In genomic region chr7:46962806-46963618, GRCm38 (mm10) we compare ENCODE assay signal across 8 mouse cellular contexts. TPM values are rescaled to one million over a fixed set of nuclear protein-coding genes. Genes with fewer than 3 reads are reported as not detected.
A peak's percentile ranks its signal among the peaks of the same experiment; 100 is the strongest.
DNase-seq lines count a peak whose midpoint lies in the region; ATAC-seq and TF ChIP-seq lines count a peak whose summit lies in the region.

No protein-coding gene starts in this region.

- peak overlapping the region; percentile 63 for H3K27ac ChIP-seq in forebrain, embryonic 12.5 days
- peak overlapping the region; percentile 64 for H3K27ac ChIP-seq in heart, postnatal 0 days (ENCODE audit: low read depth)
- H3K27ac ChIP-seq in liver, embryonic 13.5 days, result no peak overlapping the region
- H3K27ac ChIP-seq in stomach, embryonic 16.5 days (ENCODE audit: low read length), result peak overlapping the region; percentile 88

- no peaks in the 10 kb centered on the region for H3K9me3 ChIP-seq in forebrain, embryonic 12.5 days
- no peaks in the 10 kb centered on the region for H3K9me3 ChIP-seq in heart, postnatal 0 days (replicated peaks; ENCODE audit: control insufficient read depth, low read length)
- H3K9me3 ChIP-seq in liver, embryonic 13.5 days (replicated peaks), result no peaks in the 10 kb centered on the region
- H3K9me3 ChIP-seq in stomach, embryonic 16.5 days (replicated peaks; ENCODE audit: control insufficient read depth, low read length), result no peaks in the 10 kb centered on the region

- peak overlapping the region; percentile 21 for H3K4me2 ChIP-seq in forebrain, embryonic 12.5 days
- H3K4me2 ChIP-seq in heart, postnatal 0 days (ENCODE audit: low read depth, low read length), result peak overlapping the region; percentile 35
- peak overlapping the region; percentile 33 for H3K4me2 ChIP-seq in liver, embryonic 13.5 days
- H3K4me2 ChIP-seq in stomach, embryonic 16.5 days (ENCODE audit: low read depth, low read length), result peak overlapping the region; percentile 42

- WGBS in forebrain, embryonic 12.5 days, result under 1% methylated on average over 9 of the region's 9 CpGs
- 0% methylated on average over 9 of the region's 9 CpGs for WGBS in heart, postnatal 0 days
- under 1% methylated on average over 9 of the region's 9 CpGs for WGBS in liver, embryonic 13.5 days (ENCODE audit: insufficient replicate concordance)
- under 1% methylated on average over 9 of the region's 9 CpGs for WGBS in stomach, embryonic 16.5 days

- peak overlapping the region; percentile 38; the same call in 1 of the 2 replicates for H3K9ac ChIP-seq in forebrain, embryonic 12.5 days
- H3K9ac ChIP-seq in heart, postnatal 0 days (replicated peaks; ENCODE audit: low read depth, low read length), result peak overlapping the region; percentile 28
- H3K9ac ChIP-seq in liver, embryonic 13.5 days, result peak overlapping the region; percentile 22; the same call in 1 of the 2 replicates
- H3K9ac ChIP-seq in stomach, embryonic 16.5 days (ENCODE audit: low read length), result peak overlapping the region; percentile 47; the same call in 1 of the 2 replicates

- no peaks in the 10 kb centered on the region for H3K36me3 ChIP-seq in forebrain, embryonic 12.5 days (replicated peaks)
- H3K36me3 ChIP-seq in heart, postnatal 0 days (replicated peaks; ENCODE audit: control insufficient read depth, insufficient read depth, low read length), result no peaks in the 10 kb centered on the region
- H3K36me3 ChIP-seq in liver, embryonic 13.5 days, result no peaks in the 10 kb centered on the region
- H3K36me3 ChIP-seq in stomach, embryonic 16.5 days (ENCODE audit: control insufficient read depth, insufficient read depth, low read length), result no peaks in the 10 kb centered on the region

- H3K4me3 ChIP-seq in forebrain, embryonic 12.5 days (replicated peaks), result no peak overlapping the region
- no peak overlapping the region for H3K4me3 ChIP-seq in heart, postnatal 0 days (ENCODE audit: low read depth, low read length)
- no peak overlapping the region for H3K4me3 ChIP-seq in liver, embryonic 13.5 days (replicated peaks)
- H3K4me3 ChIP-seq in stomach, embryonic 16.5 days (replicated peaks; ENCODE audit: low read length), result peak overlapping the region; percentile 14; the same call in 1 of the 2 replicates

- peak; percentile 85 for DNase-seq in ES-CJ7 (ENCODE audit: low read depth, low spot score)
- peak; percentile 66 for DNase-seq in c-Kit-positive CD71-positive TER-119-negative erythroid progenitor cells, embryonic 14.5 days (ENCODE audit: low read depth)
- DNase-seq in heart, postnatal 0 days (ENCODE audit: low spot score), result peak; percentile 89
- DNase-seq in kidney, postnatal 25 days, result peak; percentile 70 to 81
- peak; percentile 53 for DNase-seq in liver, embryonic 13.5 days
- DNase-seq in neural tube, embryonic 10.5 days (ENCODE audit: extremely low spot score, low spot score), result peak; percentile 69

- peak; percentile 89 for TF ChIP-seq CTCF in heart, postnatal 0 days (IDR thresholded peaks at IDR 0.05; ENCODE audit: low read depth)

- ATAC-seq in forebrain, embryonic 12.5 days (ENCODE audit: low FRiP score), result peak; percentile 86
- ATAC-seq in heart, postnatal 0 days (ENCODE audit: insufficient read depth, low read depth), result peak; percentile 76
- no peak for ATAC-seq in liver, embryonic 13.5 days (ENCODE audit: low read depth)
- peak; percentile 70 for ATAC-seq in stomach, embryonic 16.5 days (ENCODE audit: insufficient read depth, low FRiP score)

- peaks cover 13% of the 10 kb centered on the region for H3K27me3 ChIP-seq in forebrain, embryonic 12.5 days
- no peaks in the 10 kb centered on the region for H3K27me3 ChIP-seq in heart, postnatal 0 days (ENCODE audit: control insufficient read depth, insufficient read depth, low read length)
- H3K27me3 ChIP-seq in liver, embryonic 13.5 days, result peaks cover 18% of the 10 kb centered on the region
- H3K27me3 ChIP-seq in stomach, embryonic 16.5 days (ENCODE audit: control insufficient read depth, insufficient read depth, low read length), result no peaks in the 10 kb centered on the region

- no peak for TF ChIP-seq EP300 in heart, postnatal 0 days (IDR thresholded peaks at IDR 0.05; ENCODE audit: low read depth)

- peaks cover 11% of the 10 kb centered on the region for H3K4me1 ChIP-seq in forebrain, embryonic 12.5 days
- H3K4me1 ChIP-seq in heart, postnatal 0 days (ENCODE audit: control insufficient read depth, insufficient read depth), result no peaks in the 10 kb centered on the region; the same call in 1 of the 2 replicates
- H3K4me1 ChIP-seq in liver, embryonic 13.5 days (replicated peaks), result peaks cover 21% of the 10 kb centered on the region
- H3K4me1 ChIP-seq in stomach, embryonic 16.5 days (ENCODE audit: control insufficient read depth, insufficient read depth, low read length), result peaks cover 17% of the 10 kb centered on the region

RNA-seq across cellular contexts. Expression of gene Uevld, which starts 4.7 kb away (rescaled TPM):
- polyA plus RNA-seq in forebrain, embryonic 12.5 days (2016; fragmentation: Nextera tagmentation; extraction: Ambion mirVana), result 13.2 and 13.8 TPM in 2 replicates
- 8.1 and 10.5 TPM in 2 replicates for total RNA-seq in heart, postnatal 0 days (2014; rRNA removed; ENCODE audit: low replicate concordance)
- 4.4 TPM in 2 replicates for polyA plus RNA-seq in heart, postnatal 0 days (2015; fragmentation: Nextera tagmentation; extraction: Ambion mirVana)
- polyA plus RNA-seq in liver, embryonic 13.5 days (2015; fragmentation: Nextera tagmentation; extraction: Ambion mirVana), result 5.3 and 6.2 TPM in 2 replicates
- 11.6 and 12.6 TPM in 2 replicates for polyA plus RNA-seq in stomach, embryonic 16.5 days (2015; fragmentation: Nextera tagmentation; extraction: Ambion mirVana)

RNA-seq across cellular contexts. Expression of gene Gm9999, which starts 20.4 kb away (rescaled TPM):
- not detected in 2 replicates for polyA plus RNA-seq in forebrain, embryonic 12.5 days (2016; fragmentation: Nextera tagmentation; extraction: Ambion mirVana)
- not detected in 2 replicates for total RNA-seq in heart, postnatal 0 days (2014; rRNA removed; ENCODE audit: low replicate concordance)
- not detected in 2 replicates for polyA plus RNA-seq in heart, postnatal 0 days (2015; fragmentation: Nextera tagmentation; extraction: Ambion mirVana)
- polyA plus RNA-seq in liver, embryonic 13.5 days (2015; fragmentation: Nextera tagmentation; extraction: Ambion mirVana), result not detected in 2 replicates
- polyA plus RNA-seq in stomach, embryonic 16.5 days (2015; fragmentation: Nextera tagmentation; extraction: Ambion mirVana), result not detected in 2 replicates

RNA-seq across cellular contexts. Expression of gene Tsg101, which starts 43.2 kb away (rescaled TPM):
- 344 and 355 TPM in 2 replicates for polyA plus RNA-seq in forebrain, embryonic 12.5 days (2016; fragmentation: Nextera tagmentation; extraction: Ambion mirVana)
- 107 and 116 TPM in 2 replicates for total RNA-seq in heart, postnatal 0 days (2014; rRNA removed; ENCODE audit: low replicate concordance)
- polyA plus RNA-seq in heart, postnatal 0 days (2015; fragmentation: Nextera tagmentation; extraction: Ambion mirVana), result 160 and 164 TPM in 2 replicates
- 63.2 and 78.5 TPM in 2 replicates for polyA plus RNA-seq in liver, embryonic 13.5 days (2015; fragmentation: Nextera tagmentation; extraction: Ambion mirVana)
- polyA plus RNA-seq in stomach, embryonic 16.5 days (2015; fragmentation: Nextera tagmentation; extraction: Ambion mirVana), result 137 and 140 TPM in 2 replicates

RNA-seq across cellular contexts. Expression of gene Spty2d1, which starts 45.2 kb away (rescaled TPM):
- 12.3 and 13.5 TPM in 2 replicates for polyA plus RNA-seq in forebrain, embryonic 12.5 days (2016; fragmentation: Nextera tagmentation; extraction: Ambion mirVana)
- 8.7 and 9.4 TPM in 2 replicates for total RNA-seq in heart, postnatal 0 days (2014; rRNA removed; ENCODE audit: low replicate concordance)
- polyA plus RNA-seq in heart, postnatal 0 days (2015; fragmentation: Nextera tagmentation; extraction: Ambion mirVana), result 7.7 and 7.8 TPM in 2 replicates
- polyA plus RNA-seq in liver, embryonic 13.5 days (2015; fragmentation: Nextera tagmentation; extraction: Ambion mirVana), result 10.6 and 13.1 TPM in 2 replicates
- polyA plus RNA-seq in stomach, embryonic 16.5 days (2015; fragmentation: Nextera tagmentation; extraction: Ambion mirVana), result 25.1 and 25.7 TPM in 2 replicates
